Mouse (Mus musculus) erythroblast, embryonic 14.5 days (primary cell): ENCODE data around the gene Stat1. TPM values are rescaled to one million over a fixed set of nuclear protein-coding genes. Genes with fewer than 3 reads are reported as not detected.

ENCODE experiments used
- H3K27me3 ChIP-seq: 2 replicates; pipeline ENCODE4 v1.6.1; 2012; ENCODE audit warnings: inconsistent platforms; ENCODE audit not compliant: control insufficient read depth
- H3K36me3 ChIP-seq: 2 replicates; pipeline ENCODE4 v1.6.1; 2012; ENCODE audit warnings: mild to moderate bottlenecking, inconsistent platforms; ENCODE audit not compliant: control insufficient read depth
- H3K4me1 ChIP-seq: 2 replicates; pipeline ENCODE4 v1.6.1; 2012; ENCODE audit warnings: inconsistent platforms; ENCODE audit not compliant: control insufficient read depth
- H3K4me3 ChIP-seq: replicated peaks from 2 replicates; pipeline ENCODE3; 2012; ENCODE audit warnings: moderate library complexity, mild to moderate bottlenecking, inconsistent platforms
- H3K9me3 ChIP-seq: 2 replicates; pipeline ENCODE4 v1.6.1; 2012; ENCODE audit warnings: low read length, inconsistent platforms, mixed read lengths; ENCODE audit not compliant: control insufficient read depth
- GATA1 ChIP-seq: IDR thresholded peaks from 2 replicates; pipeline ENCODE4 v1.6.1; 2012; ENCODE audit warnings: low read length, inconsistent platforms, mixed read lengths
- TAL1 ChIP-seq: IDR thresholded peaks from 3 replicates; pipeline ENCODE4 v1.6.1; 2012; ENCODE audit warnings: low read length, inconsistent platforms, mixed read lengths
- polyA plus RNA-seq: library from polyadenylated mRNA; stranded (reverse); fragments of >175 nt; gene quantifications from 2 replicates; pipeline ENCODE4 v1.2.3, GENCODE M21; 2012

The Stat1 gene
- 0.33 and 0.43 TPM in 2 replicates for polyA plus RNA-seq

DNA sequence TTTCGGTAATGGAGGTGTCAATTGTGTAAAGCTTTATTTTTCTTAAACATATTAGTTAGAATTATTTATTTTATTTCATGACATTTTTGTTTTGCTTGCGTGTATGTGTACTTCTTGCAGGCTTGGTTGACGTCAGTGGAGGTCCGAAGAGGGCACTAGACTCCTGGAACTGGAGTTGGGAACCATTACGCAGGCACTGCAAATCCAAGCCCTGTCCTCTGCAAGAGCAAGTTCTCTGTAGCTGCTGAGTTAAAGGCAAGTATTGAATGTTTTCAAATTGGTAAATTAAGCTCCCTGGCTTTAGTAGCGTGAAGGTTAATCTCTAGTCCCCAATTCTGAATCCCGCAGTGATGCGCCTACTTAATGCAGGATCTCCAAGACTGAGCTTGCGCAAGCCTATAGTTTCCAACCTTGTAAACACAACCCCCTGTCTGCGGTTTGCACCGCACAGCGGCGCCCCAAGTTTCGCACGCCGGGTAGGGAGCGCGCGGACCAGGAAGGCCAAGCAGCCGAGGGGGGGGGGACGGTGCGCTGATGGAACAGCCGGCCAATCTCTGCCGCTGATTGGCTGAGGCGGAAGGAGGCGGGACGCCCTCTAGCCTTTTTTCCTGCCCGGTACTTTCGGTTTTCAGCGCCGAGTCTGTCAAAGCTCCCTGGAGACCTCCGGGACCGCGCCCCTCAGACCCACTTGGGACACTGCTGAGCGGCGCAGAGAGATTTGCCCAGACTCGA is at the start of gene Stat1:
Gene Stat1 (plus strand): TSS at position 581 of the 732 bp plus-strand sequence.
- TF ChIP-seq GATA1 (no peak), TAL1 (no peak)
- Histone ChIP-seq H3K9me3 (no peaks in the 10 kb centered on the region), H3K4me1 (peaks cover 24% of the 10 kb centered on the region), H3K36me3 (peaks cover 11% of the 10 kb centered on the region), H3K27me3 (no peaks in the 10 kb centered on the region), H3K4me3 (peak within 1 kb of the TSS; percentile 89)

DNA sequence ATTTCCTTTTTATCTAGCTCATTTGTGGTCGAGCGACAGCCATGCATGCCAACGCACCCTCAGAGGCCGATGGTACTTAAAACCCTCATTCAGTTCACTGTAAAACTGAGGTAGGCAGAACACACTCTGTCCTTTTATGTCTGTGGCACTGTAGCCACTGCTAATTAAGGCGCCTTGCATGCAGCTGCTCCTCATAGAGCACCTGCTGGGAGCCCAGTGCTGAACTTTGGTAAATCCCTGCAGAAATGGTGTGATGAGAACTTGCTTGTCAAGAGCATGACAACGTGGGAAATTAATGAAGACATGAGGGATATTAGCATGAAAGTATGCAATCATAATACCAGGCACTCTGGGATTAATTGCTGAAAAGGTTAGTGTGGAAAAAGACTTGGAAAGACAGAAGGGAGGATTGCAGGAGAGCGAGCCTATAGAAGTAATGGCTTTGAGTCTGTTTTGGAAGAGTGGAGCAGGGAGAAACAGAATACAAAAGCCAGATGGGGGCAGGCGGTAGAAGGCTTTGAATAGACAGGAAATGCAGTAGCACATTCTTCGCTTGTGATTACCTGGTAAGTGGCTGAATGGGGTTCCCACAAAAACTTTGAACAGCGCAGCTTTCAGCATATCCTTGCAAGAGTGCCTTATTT is 39.4 kb upstream of the Stat1 start:
- Histone ChIP-seq H3K36me3 (no peaks in the 10 kb centered on the region), H3K9me3 (no peaks in the 10 kb centered on the region), H3K4me3 (no peak overlapping the region), H3K27me3 (no peaks in the 10 kb centered on the region), H3K4me1 (no peaks in the 10 kb centered on the region)
- TF ChIP-seq TAL1 (no peak), GATA1 (no peak)

DNA sequence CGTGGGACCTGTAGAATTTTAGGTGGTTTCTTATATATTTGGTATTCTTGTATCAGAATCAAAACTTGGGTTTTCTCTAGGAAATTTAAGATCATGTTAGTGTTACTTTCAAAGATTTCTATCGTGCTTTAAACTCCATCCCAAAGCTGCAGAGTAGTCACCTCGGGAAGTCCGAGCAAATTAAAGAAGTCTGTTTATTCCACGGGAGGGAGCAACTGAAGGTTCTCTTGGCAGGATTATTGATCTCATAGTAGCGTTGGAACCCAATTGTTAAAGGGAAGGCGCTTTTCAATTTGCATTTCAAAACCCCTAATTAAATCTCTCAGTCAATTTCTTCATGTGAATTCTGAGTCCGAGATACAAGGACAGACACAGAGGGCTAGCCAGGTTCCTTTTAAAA is 38.9 kb upstream of the Stat1 start:
- Histone ChIP-seq H3K27me3 (no peaks in the 10 kb centered on the region), H3K4me3 (no peak overlapping the region), H3K4me1 (no peaks in the 10 kb centered on the region), H3K36me3 (no peaks in the 10 kb centered on the region), H3K9me3 (no peaks in the 10 kb centered on the region)
- no peak for TF ChIP-seq TAL1

GRCm38 (mm10) chr1:52086236-52086635 is 33.0 kb upstream of the Stat1 start:
- H3K9me3 ChIP-seq = no peaks in the 10 kb centered on the region

GRCm38 (mm10) chr1:52087128-52087527 is 32.1 kb upstream of the Stat1 start:
- no peak overlapping the region for H3K4me3 ChIP-seq
- TF ChIP-seq TAL1 (no peak), GATA1 (no peak)
- H3K9me3 ChIP-seq = no peaks in the 10 kb centered on the region
- H3K36me3 ChIP-seq = no peaks in the 10 kb centered on the region
- no peaks in the 10 kb centered on the region for H3K4me1 ChIP-seq
- no peaks in the 10 kb centered on the region for H3K27me3 ChIP-seq

More at GRCm38 (mm10) chr1:52086236-52086635, 33.0 kb upstream of the Stat1 start:
- H3K27me3 ChIP-seq = no peaks in the 10 kb centered on the region
- TF ChIP-seq GATA1 = no peak
- H3K36me3 ChIP-seq = no peaks in the 10 kb centered on the region
- H3K4me3 ChIP-seq = no peak overlapping the region
- no peaks in the 10 kb centered on the region for H3K4me1 ChIP-seq

- H3K9me3 ChIP-seq = no peaks in the 10 kb centered on the region
- H3K27me3 ChIP-seq = no peaks in the 10 kb centered on the region
- no peaks in the 10 kb centered on the region for H3K36me3 ChIP-seq
- H3K4me3 ChIP-seq = no peak overlapping the region
- H3K4me1 ChIP-seq = no peaks in the 10 kb centered on the region
- TF ChIP-seq GATA1 (no peak), TAL1 (no peak)
Measured at GRCm38 (mm10) chr1:52088634-52089033, 30.6 kb upstream of the Stat1 start.

DNA sequence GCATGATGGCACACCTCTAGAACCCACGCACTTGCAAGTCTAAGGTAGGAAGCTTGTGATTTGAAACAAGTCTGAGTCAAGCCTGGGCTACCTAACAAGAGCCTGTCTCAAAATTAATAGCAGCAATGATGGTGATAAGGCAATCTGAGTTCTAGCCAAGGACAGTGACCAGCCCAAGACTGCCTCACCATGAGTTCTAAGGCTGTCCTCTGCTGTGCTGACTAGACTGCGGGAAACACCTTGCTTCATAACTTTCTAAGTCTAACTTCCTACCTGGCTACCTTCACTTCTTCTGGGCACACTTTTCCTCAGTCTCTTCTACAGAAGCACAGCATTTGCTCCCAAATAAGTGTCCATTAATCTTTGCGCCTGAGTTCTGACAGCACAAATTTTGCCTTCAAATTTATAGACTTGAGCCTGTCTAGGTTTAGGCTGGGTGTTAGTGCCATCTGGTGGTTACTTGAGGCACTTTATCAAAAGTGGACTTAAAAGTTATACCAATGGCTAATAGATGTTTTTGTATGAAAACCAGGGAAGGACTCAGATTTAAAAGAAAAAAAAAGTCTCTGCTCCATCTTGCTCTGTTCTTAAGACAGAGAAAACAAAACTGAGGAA is 20.5 kb upstream of the Stat1 start:
- Histone ChIP-seq H3K36me3 (no peaks in the 10 kb centered on the region), H3K9me3 (no peaks in the 10 kb centered on the region), H3K4me1 (no peaks in the 10 kb centered on the region), H3K4me3 (no peak overlapping the region), H3K27me3 (no peaks in the 10 kb centered on the region)
- TF ChIP-seq GATA1 = no peak
- no peak for TF ChIP-seq TAL1

DNA sequence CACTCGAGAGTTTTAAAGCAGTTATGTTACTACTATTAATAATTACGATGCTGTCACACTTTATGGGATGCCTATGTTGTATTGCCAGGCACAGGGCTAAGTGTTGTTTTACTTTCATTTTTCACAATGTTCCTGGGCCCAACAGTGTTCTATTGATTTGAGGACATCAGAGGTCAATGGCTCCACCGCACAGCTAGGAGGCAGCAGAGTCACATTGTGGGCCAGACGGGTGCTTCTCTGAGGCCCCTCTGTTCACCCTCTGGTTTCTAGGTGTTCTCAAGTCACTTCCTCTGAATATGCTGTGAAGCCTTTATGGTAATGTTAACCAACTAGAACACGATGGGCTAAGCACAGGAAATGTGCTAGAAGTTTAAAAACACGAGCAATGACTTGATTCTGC is 18.7 kb upstream of the Stat1 start:
- H3K9me3 ChIP-seq = no peaks in the 10 kb centered on the region
- no peaks in the 10 kb centered on the region for H3K27me3 ChIP-seq
- no peaks in the 10 kb centered on the region for H3K36me3 ChIP-seq
- no peaks in the 10 kb centered on the region for H3K4me1 ChIP-seq
- TF ChIP-seq GATA1 (no peak), TAL1 (no peak)
- no peak overlapping the region for H3K4me3 ChIP-seq

DNA sequence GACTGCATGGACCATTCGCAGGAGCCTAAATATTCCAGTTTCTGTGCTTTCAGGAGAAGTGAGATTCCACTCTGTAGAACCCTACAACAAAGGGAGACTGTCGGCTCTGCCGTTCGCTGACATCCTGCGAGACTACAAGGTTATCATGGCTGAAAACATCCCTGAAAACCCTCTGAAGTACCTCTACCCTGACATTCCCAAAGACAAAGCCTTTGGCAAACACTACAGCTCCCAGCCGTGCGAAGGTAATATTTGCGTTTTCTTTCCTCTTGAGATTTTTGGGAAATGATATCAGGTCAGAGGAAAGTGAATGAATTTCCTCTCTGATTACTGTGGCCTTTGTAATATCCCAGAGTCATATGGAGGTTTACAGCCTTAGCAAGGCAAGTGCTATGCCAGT is 16.4 kb upstream of the Stat1 start:
- Histone ChIP-seq H3K4me3 (no peak overlapping the region), H3K36me3 (no peaks in the 10 kb centered on the region), H3K4me1 (no peaks in the 10 kb centered on the region), H3K9me3 (no peaks in the 10 kb centered on the region), H3K27me3 (no peaks in the 10 kb centered on the region)
- TF ChIP-seq GATA1 (no peak), TAL1 (no peak)
